Mouse (Mus musculus) layer of hippocampus, adult 8-10 months (tissue): ENCODE measurements around the gene Mrtfa. TPM values are rescaled to one million over a fixed set of nuclear protein-coding genes. Genes with fewer than 3 reads are reported as not detected.

Source experiments
- DNase-seq, 2 experiments: peaks; one replicate each; pipeline ENCODE4 v3.0.0; 2022; ENCODE audit warnings: low spot score in 2 of 2
- total RNA-seq, 4 experiments: library from RNA; stranded (reverse); gene quantifications; 2 replicates each; pipeline ENCODE4 v1.2.4; 2022

Mrtfa gene
- total RNA-seq, 4 experiments from 2014 or later, result 79.9 to 100 (median 95.9) TPM

- DNase-seq, result no peak
Measured at GRCm38 (mm10) chr15:81034119-81034518, 156.4 kb downstream of the Mrtfa start.

- no peak for DNase-seq
Measured at GRCm38 (mm10) chr15:81032941-81033629, 157.5 kb downstream of the Mrtfa start.

- no peak for DNase-seq
Measured at GRCm38 (mm10) chr15:81031611-81032010, 158.9 kb downstream of the Mrtfa start.

- no peak for DNase-seq
Measured at GRCm38 (mm10) chr15:81030891-81031425, 159.6 kb downstream of the Mrtfa start.

GRCm38 (mm10) chr15:81027378-81028173 lies 163.0 kb downstream of the Mrtfa start:
- DNase-seq, result peak; percentile 78 to 89

- DNase-seq, result no peak
Measured at GRCm38 (mm10) chr15:81026901-81027300, 163.7 kb downstream of the Mrtfa start.

GRCm38 (mm10) chr15:81023842-81024241 lies 166.7 kb downstream of the Mrtfa start:
- no peak for DNase-seq

GRCm38 (mm10) chr15:81022437-81022836 lies 168.1 kb downstream of the Mrtfa start:
- DNase-seq, result no peak

- no peak for DNase-seq
Measured at GRCm38 (mm10) chr15:81021377-81021776, 169.2 kb downstream of the Mrtfa start.

GRCm38 (mm10) chr15:81017308-81017707 lies 173.2 kb downstream of the Mrtfa start:
- DNase-seq, result no peak

GRCm38 (mm10) chr15:81016488-81016887 lies 174.1 kb downstream of the Mrtfa start:
- no peak for DNase-seq

GRCm38 (mm10) chr15:81015068-81015744 lies 175.4 kb downstream of the Mrtfa start:
- no peak for DNase-seq

GRCm38 (mm10) chr15:81013186-81013585 lies 177.4 kb downstream of the Mrtfa start:
- no peak for DNase-seq

- no peak for DNase-seq
Measured at GRCm38 (mm10) chr15:81012359-81012758, 178.2 kb downstream of the Mrtfa start.

GRCm38 (mm10) chr15:81011523-81011922 lies 179.0 kb downstream of the Mrtfa start:
- DNase-seq, result no peak

- no peak for DNase-seq
Measured at GRCm38 (mm10) chr15:81010114-81010513, 180.4 kb downstream of the Mrtfa start.

- DNase-seq, result no peak
Measured at GRCm38 (mm10) chr15:81008689-81009123, 181.9 kb downstream of the Mrtfa start.

- no peak for DNase-seq
Measured at GRCm38 (mm10) chr15:81007905-81008304, 182.7 kb downstream of the Mrtfa start.

GRCm38 (mm10) chr15:81007339-81007738 lies 183.2 kb downstream of the Mrtfa start:
- no peak for DNase-seq

GRCm38 (mm10) chr15:81006127-81006735 lies 184.3 kb downstream of the Mrtfa start:
- DNase-seq, result peak in 1 of 2 experiments; percentile 29

- no peak for DNase-seq
Measured at GRCm38 (mm10) chr15:81000419-81001138, 190.0 kb downstream of the Mrtfa start.
